Mouse (Mus musculus) cerebellum, adult 2 months (tissue): ENCODE measurements around the gene Opn5.

Experiments
- CTCF ChIP-seq: fragments of 200-500 bp; IDR thresholded peaks from 2 replicates; pipeline ENCODE4 v1.5.1; 2011; ENCODE audit warnings: low read depth, mild to moderate bottlenecking, control low read depth, low read length, moderate library complexity, borderline replicate concordance; ENCODE audit not compliant: insufficient read depth
- POLR2A ChIP-seq: fragments of 200-500 bp; IDR thresholded peaks from 2 replicates; pipeline ENCODE4 v1.6.1; 2011; ENCODE audit warnings: low read length, control low read depth, borderline replicate concordance; ENCODE audit not compliant: insufficient read depth

- no peak for TF ChIP-seq CTCF
- no peak for TF ChIP-seq POLR2A
Measured at GRCm38 (mm10) chr17:42643416-42643815, 32.2 kb upstream of the Opn5 start.
